Mouse (Mus musculus): ENCODE results near the gene Tfap4.
"Not testable (repeated sequence)": the region's sequence is repeated elsewhere in the genome, so short reads cannot be mapped to it uniquely, and the experiment has no call there.

The Tfap4 gene

GRCm38 (mm10) chr16:4555555-4555954 lies 4.1 kb downstream of the Tfap4 start:
- in situ Hi-C loops (cut with MboI, MseI) = no loop called here

- in situ Hi-C loops (cut with MboI, MseI) = no loop called here
These were observed 6.7 kb downstream of the Tfap4 start for GRCm38 (mm10) chr16:4552829-4553550.

- in situ Hi-C loops (cut with MboI, MseI) = no loop called here
These were observed 7.8 kb downstream of the Tfap4 start for GRCm38 (mm10) chr16:4551885-4552284.

- in situ Hi-C loops (cut with MboI, MseI) = no loop called here
These were observed 8.6 kb downstream of the Tfap4 start for GRCm38 (mm10) chr16:4551056-4551455.

GRCm38 (mm10) chr16:4548953-4549688 lies 10.5 kb downstream of the Tfap4 start:
- in situ Hi-C loops (cut with MboI, MseI) = no loop called here

GRCm38 (mm10) chr16:4547611-4548010 lies 12.0 kb downstream of the Tfap4 start:
- in situ Hi-C loops (cut with MboI, MseI) = no loop called here

GRCm38 (mm10) chr16:4546838-4547237 lies 12.8 kb downstream of the Tfap4 start:
- in situ Hi-C loops (cut with MboI, MseI) = no loop called here

- in situ Hi-C loops (cut with MboI, MseI) = no loop called here
These were observed 14.8 kb downstream of the Tfap4 start for GRCm38 (mm10) chr16:4544845-4545244.

GRCm38 (mm10) chr16:4543266-4543665 lies 16.4 kb downstream of the Tfap4 start:
- in situ Hi-C loops (cut with MboI, MseI) = no loop called here

GRCm38 (mm10) chr16:4542236-4542774 lies 17.3 kb downstream of the Tfap4 start:
- in situ Hi-C loops (cut with MboI, MseI) = no loop called here

- in situ Hi-C loops (cut with MboI, MseI) = no loop called here
These were observed 18.0 kb downstream of the Tfap4 start, which contains the start of gene Srl for GRCm38 (mm10) chr16:4541501-4542198. Srl (minus strand) TSS chr16:4541816.

- in situ Hi-C loops (cut with MboI, MseI) = no loop called here
These were observed 18.6 kb downstream of the Tfap4 start for GRCm38 (mm10) chr16:4541033-4541432.

GRCm38 (mm10) chr16:4540064-4540775 lies 19.4 kb downstream of the Tfap4 start:
- in situ Hi-C loops (cut with MboI, MseI) = no loop called here

- in situ Hi-C loops (cut with MboI, MseI) = no loop called here
These were observed 20.1 kb downstream of the Tfap4 start for GRCm38 (mm10) chr16:4539521-4539920.

- in situ Hi-C loops (cut with MboI, MseI) = no loop called here
These were observed 21.9 kb downstream of the Tfap4 start for GRCm38 (mm10) chr16:4537616-4538358.

- in situ Hi-C loops (cut with MboI, MseI) = not testable (repeated sequence)
These were observed 32.3 kb downstream of the Tfap4 start for GRCm38 (mm10) chr16:4527373-4527772.

- in situ Hi-C loops (cut with MboI, MseI) = no loop called here
These were observed 36.2 kb downstream of the Tfap4 start for GRCm38 (mm10) chr16:4523313-4524004.

GRCm38 (mm10) chr16:4522879-4523278 lies 36.8 kb downstream of the Tfap4 start:
- in situ Hi-C loops (cut with MboI, MseI) = no loop called here

GRCm38 (mm10) chr16:4521735-4522530 lies 37.7 kb downstream of the Tfap4 start:
- in situ Hi-C loops (cut with MboI, MseI) = no loop called here

Data from T-helper 1 cell (primary cell).